Mouse (Mus musculus): Measurements from ENCODE around the gene Gm6337.
"Not testable (repeated sequence)": the region's sequence is repeated elsewhere in the genome, so short reads cannot be mapped to it uniquely, and the experiment has no call there.

Gm6337 gene

GRCm38 (mm10) chr14:6058167-6058566 is at the start of gene Gm6337:
Gm6337 (minus strand) TSS chr14:6058267.
- DNase-seq (ENCODE audit: low spot score in 2 of 2): not testable (repeated sequence)

GRCm38 (mm10) chr14:6107500-6107899 is 49.4 kb upstream of the Gm6337 start:
- DNase-seq (ENCODE audit: low spot score in 2 of 2): not testable (repeated sequence)

GRCm38 (mm10) chr14:6093842-6094241 is 35.8 kb upstream of the Gm6337 start, which contains the start of gene Gm8206:
Gm8206 (minus strand) TSS chr14:6093942.
- not testable (repeated sequence) for DNase-seq (ENCODE audit: low spot score in 2 of 2)
